Mouse (Mus musculus) heart, adult 11 months (tissue): Measurements from ENCODE around the gene Cdc7.

Experiments
- DNase-seq: peaks from one replicate; pipeline ENCODE4 v3.0.0; 2022

Cdc7 gene

GRCm38 (mm10) chr5:106994716-106995115 is 30.6 kb downstream of the Cdc7 start:
- DNase-seq, result peak; percentile 44

DNA sequence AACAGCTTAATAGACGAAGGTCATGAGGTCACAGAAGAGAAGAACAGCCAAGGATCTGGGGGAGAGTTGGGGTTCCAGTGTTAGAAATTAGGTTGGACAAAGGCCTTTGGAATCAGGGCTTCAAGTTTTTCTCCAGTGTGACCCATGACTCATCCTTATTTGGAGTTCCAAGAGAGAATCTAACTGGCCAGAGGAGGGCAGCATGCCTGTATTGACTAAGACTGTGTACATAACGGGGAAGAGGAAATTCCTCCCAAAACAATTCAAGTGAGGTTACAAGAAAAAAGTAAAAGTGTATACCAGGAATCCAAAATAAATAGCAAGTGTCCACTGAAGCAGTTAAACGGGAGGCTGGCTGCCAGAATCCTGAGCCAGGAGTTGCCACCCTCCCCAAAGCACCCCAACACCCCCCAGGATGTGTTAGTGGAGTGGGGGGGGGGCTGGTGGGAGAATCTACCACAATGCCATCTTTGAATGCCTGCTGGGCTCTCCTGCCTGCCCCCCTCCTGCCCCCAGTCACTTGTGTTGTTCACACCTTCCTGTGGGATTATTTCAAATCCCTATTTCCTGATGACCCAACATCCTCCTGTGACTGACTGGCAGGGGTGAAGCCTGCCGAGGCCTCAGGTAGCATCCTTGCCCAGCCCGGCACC is 31.9 kb downstream of the Cdc7 start:
- peak; percentile 97 for DNase-seq

DNA sequence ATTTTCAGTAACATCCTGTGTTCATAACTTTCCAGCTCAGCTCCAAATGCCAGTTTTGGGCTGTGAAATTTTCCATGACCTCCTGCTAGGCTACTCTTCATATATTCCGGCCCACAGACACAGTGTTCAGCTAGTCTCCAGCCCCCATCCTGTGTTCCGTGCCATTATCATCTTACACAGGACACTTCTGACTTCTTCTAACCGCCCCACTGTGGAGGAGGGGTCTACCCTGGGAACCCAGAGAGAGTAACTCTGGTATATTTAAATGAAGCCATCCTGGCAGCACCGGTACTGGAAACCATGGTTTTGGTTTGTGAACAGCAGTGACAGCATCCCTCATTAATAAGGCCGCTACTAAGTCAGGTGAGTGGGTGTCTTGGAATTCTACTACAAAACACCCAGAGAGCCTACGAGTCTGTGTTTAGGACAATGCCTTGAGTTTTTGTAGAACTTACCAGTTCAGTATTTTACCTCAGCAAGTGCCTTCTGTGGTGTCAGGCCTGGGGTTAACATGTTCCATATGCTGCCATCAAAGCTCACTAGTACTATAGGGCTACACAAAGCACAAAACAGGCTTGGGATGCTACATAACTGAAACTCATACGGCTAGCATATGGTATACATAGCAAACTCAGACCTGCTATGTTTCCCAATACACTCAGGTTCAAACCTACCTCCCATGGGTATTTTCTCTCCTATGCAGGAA is 32.6 kb downstream of the Cdc7 start:
- DNase-seq, result peak; percentile 81

DNA sequence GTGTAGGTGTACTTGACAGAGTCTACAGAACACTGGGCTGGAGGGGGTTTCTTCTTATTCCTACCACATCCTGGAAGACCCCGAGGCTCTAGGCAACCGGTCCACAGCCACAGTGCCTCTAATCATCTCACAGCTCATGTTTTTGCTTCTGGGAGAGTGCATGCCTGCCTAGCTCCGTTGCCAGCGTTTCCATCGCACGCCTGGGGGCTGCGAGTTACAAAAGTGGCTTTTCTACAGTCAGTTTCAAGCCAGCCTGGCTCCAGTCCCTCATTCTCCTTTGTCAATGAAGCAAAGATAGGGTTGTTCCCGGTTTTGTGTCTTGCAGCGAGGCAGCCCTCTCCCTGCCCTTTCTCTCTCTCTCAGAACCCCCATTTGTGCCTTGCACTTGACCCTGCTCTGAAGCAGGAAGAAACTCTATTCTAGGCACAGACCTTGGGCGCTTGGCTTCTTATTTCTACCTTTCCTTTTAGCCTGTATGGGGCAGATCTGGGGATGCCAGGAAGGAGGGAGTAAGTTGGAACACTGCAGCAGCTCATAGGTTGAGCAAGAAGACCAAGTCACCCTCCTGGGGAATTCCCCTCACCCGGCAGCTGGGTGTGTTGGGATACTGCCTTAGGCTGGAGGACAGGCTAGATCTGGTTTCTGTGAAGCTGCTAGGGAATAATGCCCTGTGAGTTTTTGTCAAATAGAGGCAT is 37.4 kb downstream of the Cdc7 start:
- peak; percentile 96 for DNase-seq

DNA sequence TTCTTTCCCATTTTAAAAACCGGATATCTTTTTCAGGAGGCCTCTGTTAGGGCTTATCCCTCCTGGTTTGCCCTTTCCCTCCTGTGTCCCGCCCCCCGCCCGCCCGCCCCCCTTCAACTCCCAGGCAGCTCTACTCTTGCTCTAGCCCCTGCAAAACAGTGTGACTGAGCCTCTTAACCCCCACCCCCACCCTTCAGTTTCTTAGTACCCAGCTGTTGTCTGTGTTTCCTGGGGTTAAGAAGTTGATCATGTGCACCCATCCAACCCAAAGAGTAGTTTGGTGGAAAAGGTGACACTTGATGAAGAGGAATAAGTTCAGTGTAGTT is 37.9 kb downstream of the Cdc7 start:
- DNase-seq, result peak; percentile 44

GRCm38 (mm10) chr5:107009721-107010120 is 45.6 kb downstream of the Cdc7 start:
- peak; percentile 56 for DNase-seq

DNA sequence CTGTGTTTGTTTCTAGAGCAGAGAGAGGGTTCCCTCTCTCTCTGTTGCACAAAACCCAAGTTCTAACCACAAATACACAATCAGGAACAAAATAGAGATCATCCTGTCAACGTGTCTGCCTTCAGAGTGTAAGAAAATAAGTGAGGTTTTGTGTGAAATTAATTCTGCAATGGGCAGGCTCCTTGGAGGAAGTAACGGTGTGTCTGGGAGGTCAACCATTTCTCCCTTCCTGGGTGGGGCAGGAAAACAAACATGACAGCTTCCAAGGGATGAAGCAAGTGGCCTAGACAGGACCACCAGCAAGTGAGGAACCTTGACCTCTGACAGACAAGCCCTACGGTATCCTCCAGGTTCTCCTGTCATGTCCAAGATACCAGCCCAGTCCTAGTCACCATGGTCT is 46.2 kb downstream of the Cdc7 start:
- peak; percentile 50 for DNase-seq

- DNase-seq, result peak; percentile 79
These were observed 47.4 kb downstream of the Cdc7 start for GRCm38 (mm10) chr5:107011316-107012029.

- peak; percentile 79 for DNase-seq
These were observed 48.1 kb downstream of the Cdc7 start for GRCm38 (mm10) chr5:107012030-107012715.

- peak; percentile 54 for DNase-seq
These were observed 49.3 kb downstream of the Cdc7 start for GRCm38 (mm10) chr5:107013393-107013792.

DNA sequence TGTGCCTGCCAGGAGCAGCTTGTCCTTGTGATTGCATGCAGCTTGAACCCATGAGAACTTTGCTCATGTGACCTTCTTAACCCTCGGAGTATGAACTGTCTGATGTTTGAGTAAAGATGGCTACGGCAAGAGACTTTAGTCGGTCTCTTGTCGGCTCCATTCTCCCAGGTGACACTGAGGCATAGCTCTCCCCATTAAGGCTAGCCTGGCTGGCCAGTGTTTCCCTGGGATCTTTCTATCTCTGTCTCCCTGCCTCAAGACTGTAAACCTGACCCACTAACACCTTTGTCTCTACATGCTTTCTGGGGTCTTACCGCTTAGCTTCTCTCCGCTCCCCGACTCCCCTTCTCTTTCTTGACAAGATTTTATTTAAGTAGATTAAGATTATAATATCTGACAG is 50.0 kb downstream of the Cdc7 start:
- DNase-seq, result peak; percentile 72

GRCm38 (mm10) chr5:107015046-107015421 is 50.9 kb downstream of the Cdc7 start:
- DNase-seq, result no peak

DNA sequence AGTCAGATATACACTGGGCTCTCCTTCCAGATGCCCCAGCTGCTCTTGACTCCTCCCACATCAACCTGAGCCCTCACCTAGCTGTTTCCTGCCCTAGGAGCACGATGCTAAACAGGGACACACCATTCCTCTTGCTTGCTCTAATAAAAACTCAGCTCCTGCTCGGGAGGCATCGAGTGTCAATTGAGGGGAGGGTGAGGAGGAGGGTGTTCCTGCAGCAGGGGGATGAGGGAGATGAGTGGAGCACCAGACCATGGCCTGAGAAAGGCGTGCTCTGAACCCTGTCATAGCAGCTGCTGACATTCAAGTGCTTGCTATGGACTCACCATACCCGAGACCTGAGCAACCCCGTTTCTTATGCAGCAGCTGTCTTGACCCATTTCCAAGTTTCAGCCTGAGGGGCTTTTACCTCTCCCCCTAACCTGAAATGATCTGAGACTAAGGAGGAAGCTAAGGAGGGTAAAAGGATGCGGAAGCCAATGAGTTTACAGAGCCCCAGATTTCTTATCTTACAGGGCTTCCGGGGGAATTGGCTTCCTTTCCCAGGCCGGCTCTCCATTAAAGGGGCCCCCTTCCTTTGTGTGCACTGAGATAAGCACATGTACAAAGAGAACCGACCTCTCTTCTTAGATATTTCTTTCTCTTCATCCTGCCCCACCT is 51.4 kb downstream of the Cdc7 start:
- peak; percentile 93 for DNase-seq

DNA sequence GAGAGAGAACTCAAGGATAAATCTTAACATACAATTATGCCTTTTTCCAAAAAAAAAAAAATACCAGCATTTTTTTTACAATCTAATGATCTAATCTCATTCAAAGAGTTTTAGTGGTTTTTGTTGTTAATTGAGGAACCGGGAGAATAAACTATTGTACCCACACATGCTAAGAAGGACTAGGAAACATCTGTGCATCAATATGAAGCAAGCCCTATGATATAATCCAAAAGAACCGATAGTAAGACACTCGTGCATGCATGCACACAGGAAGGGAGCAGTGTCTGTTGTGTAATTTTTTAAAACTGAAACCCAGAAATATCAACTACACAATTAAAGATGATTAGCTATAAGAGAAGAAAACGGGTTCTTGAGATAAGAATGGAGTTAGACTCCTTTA is 52.4 kb downstream of the Cdc7 start:
- DNase-seq, result peak; percentile 34

GRCm38 (mm10) chr5:107017544-107017943 is 53.4 kb downstream of the Cdc7 start:
- peak; percentile 78 for DNase-seq

DNA sequence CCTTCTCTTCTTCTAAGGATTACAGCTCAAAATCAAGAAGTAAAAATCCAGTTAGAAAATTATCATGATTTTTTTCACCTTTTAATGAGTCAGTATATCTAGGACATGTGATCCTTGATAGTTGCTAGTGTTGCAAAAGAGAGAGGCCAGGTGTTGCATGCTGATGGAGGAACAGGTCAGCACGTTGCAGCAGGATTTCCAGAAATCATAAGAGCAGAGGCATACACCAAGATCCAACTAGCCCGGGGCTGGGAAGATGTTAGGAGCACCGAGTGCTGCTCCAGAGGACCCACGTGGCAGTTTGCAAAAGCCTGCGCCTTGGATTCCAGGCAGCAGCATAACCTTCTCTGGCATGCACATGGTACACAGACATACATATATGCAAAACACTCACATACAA is 54.9 kb downstream of the Cdc7 start:
- DNase-seq, result peak; percentile 43

DNA sequence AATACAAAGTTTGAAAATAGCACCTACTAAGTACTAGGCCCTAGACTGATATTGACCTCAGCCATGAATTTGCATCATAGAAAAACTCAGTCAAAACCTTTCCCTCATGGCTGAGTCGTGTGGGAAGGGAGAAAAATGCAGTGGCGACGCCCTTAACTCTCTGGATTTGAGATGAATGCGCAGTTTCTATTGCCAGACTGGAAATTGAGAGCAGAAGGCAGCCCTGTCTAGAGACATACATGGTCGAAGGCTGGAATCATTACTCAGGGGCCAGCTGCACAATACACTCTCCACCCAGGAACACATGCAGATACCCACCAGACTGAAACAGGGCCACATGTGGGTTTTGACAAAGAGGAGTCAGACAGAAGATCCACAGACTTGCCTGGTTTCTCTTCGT is 55.8 kb downstream of the Cdc7 start:
- DNase-seq, result peak; percentile 88

DNA sequence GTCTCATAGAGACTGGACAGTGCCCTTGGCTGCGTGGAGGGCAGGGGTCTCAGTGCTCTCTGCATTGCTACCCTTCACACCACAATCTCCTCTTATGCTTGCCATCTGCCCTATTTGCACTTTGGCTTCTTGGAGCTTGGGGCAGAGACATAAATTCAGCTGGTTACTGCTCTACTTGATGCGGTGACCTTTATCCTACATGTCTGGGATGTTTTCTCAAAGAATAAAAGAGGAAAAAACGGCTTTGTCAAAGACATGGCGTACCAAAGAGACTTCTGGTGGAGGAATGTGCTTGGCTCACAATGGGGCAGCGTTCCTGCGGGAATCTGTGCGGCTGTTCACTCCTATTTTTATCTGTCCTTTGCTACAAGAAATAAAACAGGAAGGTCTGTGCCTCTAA is 56.2 kb downstream of the Cdc7 start:
- DNase-seq, result peak; percentile 88

GRCm38 (mm10) chr5:107021291-107022063 is 57.4 kb downstream of the Cdc7 start:
- peak; percentile 80 for DNase-seq

DNA sequence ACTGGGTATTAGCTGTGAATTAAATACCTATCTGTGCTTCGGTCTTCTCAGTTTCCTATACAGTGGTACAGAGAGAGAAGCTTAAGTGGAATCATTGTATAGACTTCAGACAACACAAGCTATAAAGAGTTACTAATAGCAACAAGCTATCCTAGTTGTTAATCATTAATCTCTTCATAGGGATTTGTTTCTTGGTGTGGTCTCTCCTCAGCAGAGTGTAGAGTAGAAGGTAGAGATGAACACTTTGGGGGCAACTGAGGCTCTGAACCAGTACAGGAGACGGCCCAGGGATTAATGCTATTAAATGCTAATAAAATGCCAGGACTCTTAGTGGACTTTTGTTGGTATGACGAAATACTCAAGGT is 57.9 kb downstream of the Cdc7 start:
- DNase-seq, result peak; percentile 18

- DNase-seq, result peak; percentile 74
These were observed 59.8 kb downstream of the Cdc7 start for GRCm38 (mm10) chr5:107023951-107024350.

DNA sequence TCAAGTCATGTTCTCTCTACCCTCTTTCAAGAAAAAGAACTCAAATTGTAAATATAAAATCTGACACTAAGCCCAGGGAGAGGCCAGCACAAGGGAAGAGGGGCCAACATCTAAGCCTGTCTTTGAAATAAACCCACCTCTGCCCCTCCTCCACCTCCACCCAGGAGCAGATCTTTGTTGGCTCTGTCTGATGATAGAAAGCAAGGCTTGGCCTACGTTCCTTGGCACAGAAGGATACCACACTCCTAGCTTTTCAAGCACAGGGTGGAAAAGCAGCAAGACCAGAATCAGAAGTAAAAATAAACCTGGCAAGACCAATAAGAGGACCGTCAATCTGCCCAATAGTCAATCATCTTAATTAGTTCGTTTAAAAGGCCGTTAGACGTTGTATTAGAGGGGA is 61.2 kb downstream of the Cdc7 start:
- no peak for DNase-seq
